Mouse (Mus musculus) adrenal gland, postnatal 10 days (tissue): ENCODE data around the gene 2010111I01Rik. TPM values are rescaled to one million over a fixed set of nuclear protein-coding genes. Genes with fewer than 3 reads are reported as not detected.

Source experiments
- DNase-seq: peaks from one replicate; pipeline ENCODE4 v3.0.0; 2021; ENCODE audit warnings: mixed read lengths
- total RNA-seq, 2 experiments: library from RNA; stranded (reverse); gene quantifications; 2 replicates each; pipeline ENCODE4 v1.2.3; 2021

2010111I01Rik gene
- total RNA-seq, 2 experiments from 2014 or later: 57.3 to 99.7 TPM

GRCm38 (mm10) chr13:63023243-63024217 lies 58.8 kb downstream of the 2010111I01Rik start:
- DNase-seq: no peak

DNA sequence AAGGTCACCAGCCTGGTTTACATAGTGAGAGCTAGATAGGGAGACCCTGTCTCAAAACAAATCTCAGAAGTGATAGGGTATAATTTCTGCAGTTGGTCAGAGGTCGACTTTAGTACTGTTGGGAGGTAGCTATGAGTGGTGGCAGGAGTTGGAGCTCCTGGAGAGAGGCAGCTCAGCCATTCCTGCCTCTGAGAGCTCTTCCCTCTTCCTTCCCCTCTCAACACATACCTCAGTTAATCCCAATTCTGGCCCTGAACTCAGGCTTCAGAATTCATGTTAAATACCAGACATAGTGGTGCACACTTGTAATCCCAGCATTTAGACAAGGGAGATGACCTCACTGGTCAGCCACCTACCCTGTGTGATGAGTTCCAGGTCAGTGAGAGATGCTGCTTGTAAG lies 65.3 kb downstream of the 2010111I01Rik start:
- no peak for DNase-seq

GRCm38 (mm10) chr13:63031244-63031643 lies 66.6 kb downstream of the 2010111I01Rik start:
- no peak for DNase-seq

DNA sequence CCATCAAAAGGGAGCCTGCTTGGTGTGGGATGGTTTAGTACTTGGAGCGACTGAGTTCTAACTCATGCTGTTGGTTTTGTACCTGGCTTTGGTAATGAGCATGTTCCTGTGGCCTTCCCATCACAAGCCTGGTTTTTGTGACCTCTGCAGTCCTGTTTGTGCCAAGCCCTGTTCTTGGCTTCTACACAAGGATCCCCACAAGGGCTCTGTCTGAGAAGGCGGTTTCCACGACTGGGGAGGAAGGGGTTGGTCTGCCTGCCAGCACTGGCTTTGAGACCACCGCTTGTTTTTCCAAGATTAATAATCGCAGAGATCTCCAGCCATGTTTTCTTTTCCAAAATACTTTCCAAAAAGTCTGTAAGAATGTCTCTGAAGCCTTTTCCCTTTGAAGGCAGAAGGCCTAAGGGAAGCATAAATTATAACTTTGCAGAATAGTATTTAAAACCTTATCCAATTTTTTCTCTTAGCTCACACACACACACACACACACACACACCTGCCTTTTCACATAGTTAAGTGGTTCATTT lies 67.7 kb downstream of the 2010111I01Rik start:
- no peak for DNase-seq

DNA sequence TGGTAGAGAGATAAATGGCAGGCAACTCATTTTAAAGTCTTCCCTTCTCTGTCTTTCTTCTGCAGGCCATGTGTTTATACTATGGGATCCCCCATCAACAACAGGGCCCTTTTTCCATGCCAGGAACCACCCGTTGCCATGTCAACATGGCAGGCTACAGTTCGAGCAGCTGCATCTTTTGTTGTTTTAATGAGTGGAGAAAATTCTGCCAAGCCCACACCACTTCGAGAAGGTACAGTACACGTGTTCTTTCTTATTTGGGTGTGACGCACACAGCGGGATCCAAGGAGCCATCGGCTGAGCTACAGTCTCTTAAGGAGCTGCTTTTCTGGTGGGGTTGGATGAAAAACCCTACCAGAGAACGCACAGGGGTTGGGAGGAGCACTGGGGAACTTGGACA lies 68.3 kb downstream of the 2010111I01Rik start:
- no peak for DNase-seq

GRCm38 (mm10) chr13:63033364-63033763 lies 68.7 kb downstream of the 2010111I01Rik start:
- DNase-seq: no peak

DNA sequence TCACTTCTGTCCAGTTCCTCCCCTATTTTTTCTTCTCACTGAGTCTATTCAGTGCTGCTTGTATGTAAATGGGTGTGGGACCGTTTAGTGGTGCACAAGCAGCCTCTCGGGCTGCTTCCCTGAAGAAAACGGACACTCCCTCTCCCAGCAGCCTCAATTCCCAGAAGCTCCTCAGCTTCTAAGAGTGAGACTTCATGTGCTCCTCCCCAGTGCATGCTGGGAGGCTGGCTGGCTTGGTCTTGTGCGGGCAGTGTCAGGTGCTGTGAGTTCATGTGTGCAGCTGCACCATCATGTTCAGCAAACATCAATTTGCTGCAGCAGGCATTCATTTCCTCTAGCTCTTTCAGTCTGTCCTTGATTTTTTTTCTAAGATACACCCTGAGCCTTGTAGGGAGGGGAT lies 70.0 kb downstream of the 2010111I01Rik start:
- DNase-seq: no peak

DNA sequence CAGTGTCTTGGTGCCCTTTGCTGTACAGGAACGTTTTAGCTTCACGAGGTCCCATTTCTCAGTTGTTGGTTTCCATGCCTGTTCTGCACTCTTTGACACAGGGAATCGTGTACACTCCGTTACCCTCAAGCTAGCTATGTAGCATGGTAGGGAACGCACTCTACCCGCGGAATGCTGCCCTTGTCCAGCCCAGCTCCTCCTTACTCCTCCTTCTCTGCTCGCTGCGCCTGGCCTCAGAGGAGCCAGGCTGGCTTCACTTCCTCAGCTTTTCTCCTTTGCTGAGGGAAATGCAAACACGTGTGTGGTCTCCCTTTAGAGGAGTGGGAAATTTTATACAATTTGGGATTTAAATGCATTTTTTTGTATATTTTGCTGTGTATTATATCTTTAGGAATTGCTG lies 73.2 kb downstream of the 2010111I01Rik start:
- DNase-seq: no peak

DNA sequence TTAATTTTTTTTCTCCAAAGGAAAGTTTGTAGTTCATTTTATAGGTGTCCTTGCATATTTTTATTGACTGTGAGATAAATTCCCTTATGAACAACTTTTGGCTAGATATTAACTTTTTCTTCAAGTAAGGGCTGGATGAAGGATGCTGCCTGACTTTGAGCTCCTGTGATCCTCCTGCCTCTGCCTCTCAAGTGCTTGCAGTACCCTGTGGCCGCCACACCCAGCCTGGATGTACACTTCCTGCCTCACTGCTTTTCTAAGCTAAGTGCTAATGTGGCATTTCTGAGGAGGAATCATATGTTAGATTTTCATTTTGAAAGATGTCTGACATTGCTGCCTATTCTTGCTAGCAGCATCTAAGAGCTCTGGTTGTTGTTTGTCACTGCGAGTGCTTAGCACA lies 73.7 kb downstream of the 2010111I01Rik start:
- DNase-seq: no peak

DNA sequence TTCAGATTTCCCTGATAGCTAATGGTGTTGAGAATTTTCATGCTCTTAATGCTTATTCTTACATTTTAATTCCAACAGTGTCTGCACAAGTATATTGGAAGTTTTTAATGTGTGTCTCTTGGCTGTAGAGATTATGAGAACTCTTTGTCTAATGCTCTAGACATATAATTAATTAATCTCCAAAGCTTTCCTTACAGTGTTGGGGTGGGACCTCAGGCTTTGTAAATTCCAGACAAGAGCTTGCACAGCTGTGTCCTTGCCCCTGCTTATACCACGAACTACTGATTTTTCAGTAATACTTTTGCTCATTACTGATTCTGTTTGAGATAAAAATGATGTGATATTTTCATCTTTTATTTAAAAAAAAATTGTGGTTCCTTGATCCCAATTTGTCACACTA lies 74.2 kb downstream of the 2010111I01Rik start:
- no peak for DNase-seq

- no peak for DNase-seq
Measured at GRCm38 (mm10) chr13:63039326-63039725, 74.6 kb downstream of the 2010111I01Rik start.

DNA sequence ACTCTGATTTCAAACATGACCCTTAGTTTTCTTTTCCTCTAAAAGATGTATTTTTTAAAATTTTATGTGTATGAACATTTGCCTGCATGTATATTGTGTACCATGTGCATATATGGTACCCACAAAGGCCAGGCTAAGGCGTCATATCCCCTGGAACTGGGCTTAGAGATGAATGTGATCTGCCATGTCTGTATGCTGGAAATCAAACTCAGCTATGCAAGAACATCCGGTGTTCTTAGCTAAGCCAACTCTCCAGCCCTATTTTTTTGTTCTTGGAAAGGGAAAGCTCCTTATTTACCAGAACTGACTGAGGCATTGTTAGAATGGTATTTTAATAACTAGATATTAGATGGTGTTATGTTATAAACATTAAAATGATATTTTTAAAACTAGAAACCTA lies 75.2 kb downstream of the 2010111I01Rik start:
- DNase-seq: no peak

GRCm38 (mm10) chr13:63045504-63046205 lies 81.0 kb downstream of the 2010111I01Rik start:
- DNase-seq: no peak

- DNase-seq: peak; percentile 83
Measured at GRCm38 (mm10) chr13:63046206-63047020, 81.7 kb downstream of the 2010111I01Rik start.

GRCm38 (mm10) chr13:63063706-63064105 lies 99.0 kb downstream of the 2010111I01Rik start:
- DNase-seq: no peak

- DNase-seq: no peak
Measured at GRCm38 (mm10) chr13:63066607-63067006, 101.9 kb downstream of the 2010111I01Rik start.

GRCm38 (mm10) chr13:63068371-63069136 lies 103.9 kb downstream of the 2010111I01Rik start:
- no peak for DNase-seq

GRCm38 (mm10) chr13:63071874-63072273 lies 107.2 kb downstream of the 2010111I01Rik start:
- no peak for DNase-seq

- no peak for DNase-seq
Measured at GRCm38 (mm10) chr13:63072376-63072775, 107.7 kb downstream of the 2010111I01Rik start.

DNA sequence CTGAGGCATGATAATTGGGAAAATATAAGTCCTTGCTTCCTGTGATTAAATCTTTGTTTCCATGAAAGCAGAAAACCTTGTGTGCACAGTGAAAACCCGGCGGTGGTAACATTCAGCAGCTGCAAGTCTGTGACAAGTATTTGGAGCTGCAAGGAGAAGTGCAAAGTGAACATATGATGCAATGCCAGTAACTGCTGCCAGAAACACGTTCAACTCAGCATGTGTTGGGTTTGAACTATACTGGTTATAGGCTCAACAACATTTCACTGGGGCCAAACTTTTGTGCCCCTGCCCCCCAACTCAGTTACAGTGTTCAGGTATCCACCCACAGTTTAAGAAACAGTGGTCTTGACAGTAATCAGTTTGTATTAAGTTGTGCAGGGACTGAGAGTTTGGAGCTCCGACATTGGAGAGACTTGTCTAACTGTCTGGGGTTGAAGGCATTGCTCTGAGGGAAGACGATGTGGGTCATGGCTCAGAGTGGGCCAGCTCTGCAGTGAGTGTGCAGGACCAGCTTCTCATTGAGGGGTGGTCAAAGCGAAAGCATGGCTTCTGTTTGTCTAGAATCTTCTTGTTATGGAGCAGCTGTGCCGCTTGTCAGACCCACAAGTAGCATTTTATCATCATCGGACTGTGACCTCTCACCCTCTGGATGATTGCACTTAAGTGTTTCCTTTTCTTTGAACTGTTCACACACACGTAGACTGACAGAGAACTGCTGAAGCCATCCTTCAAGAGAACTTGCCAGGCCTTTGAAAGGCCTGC lies 109.4 kb downstream of the 2010111I01Rik start:
- peak; percentile 35 for DNase-seq

DNA sequence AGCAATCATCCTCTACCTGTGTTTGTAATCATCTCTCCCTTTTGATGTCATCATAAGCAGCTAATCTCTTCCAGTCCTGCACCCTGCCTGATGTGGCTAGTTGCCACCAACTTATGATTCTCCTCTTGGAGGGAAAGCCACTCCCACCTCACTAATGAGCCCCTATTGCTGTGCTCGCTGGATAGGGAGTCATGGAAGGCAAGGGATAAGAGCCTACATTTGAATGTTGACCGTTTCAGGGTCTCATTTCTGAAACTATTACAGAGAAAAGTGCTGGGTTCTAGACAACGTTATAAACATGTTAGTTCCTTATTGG lies 109.9 kb downstream of the 2010111I01Rik start:
- DNase-seq: no peak
